Mouse (Mus musculus): Measurements from ENCODE around the gene Plxna2. TPM values are rescaled to one million over a fixed set of nuclear protein-coding genes. Genes with fewer than 3 reads are reported as not detected.

Plxna2 gene
- 20.9 and 25.1 TPM in 2 replicates for polyA plus RNA-seq (2015; fragmentation: Nextera tagmentation; extraction: Ambion mirVana)

GRCm38 (mm10) chr1:194617918-194618317, at the start of gene Plxna2:
Plxna2 (plus strand) TSS chr1:194618218.

Small RNA genes lying within 50 kb of the gene (microRNA-seq; reads per million reads assigned to microRNA genes)
- not detected for gene Mir3962
